Mouse (Mus musculus): Measurements from ENCODE around the gene Sdhaf1. TPM values are rescaled to one million over a fixed set of nuclear protein-coding genes. Genes with fewer than 3 reads are reported as not detected.

Sdhaf1 gene
- polyA plus RNA-seq, 1 experiment from 2014 or later, result 12.0 TPM

- ATAC-seq (replicated peaks; ENCODE audit: extremely low read depth, insufficient read depth, low FRiP score), result no peak
- no peak overlapping the region for H3K27ac ChIP-seq (ENCODE audit: low read length)
- WGBS, result 11% methylated on average over 6 of the region's 6 CpGs
- H3K27me3 ChIP-seq (ENCODE audit: control insufficient read depth, insufficient read depth, low read length), result peaks cover 21% of the 10 kb centered on the region
- H3K9me3 ChIP-seq (replicated peaks; ENCODE audit: control insufficient read depth, low read length), result no peaks in the 10 kb centered on the region
- H3K36me3 ChIP-seq (ENCODE audit: control insufficient read depth, insufficient read depth), result no peaks in the 10 kb centered on the region
- H3K4me2 ChIP-seq (ENCODE audit: low read depth, low read length), result no peak overlapping the region
- no peaks in the 10 kb centered on the region for H3K4me1 ChIP-seq (ENCODE audit: control insufficient read depth, insufficient read depth, low read length)
- H3K4me3 ChIP-seq (ENCODE audit: low read length), result no peak overlapping the region
- no peak overlapping the region for H3K9ac ChIP-seq (ENCODE audit: low read length)
These were observed 29.7 kb upstream of the Sdhaf1 start for GRCm38 (mm10) chr7:30353279-30353822.

GRCm38 (mm10) chr7:30347828-30348227, 24.1 kb upstream of the Sdhaf1 start:
- no peak overlapping the region for H3K4me3 ChIP-seq (ENCODE audit: low read length)
- no peak; the same call in 1 of the 2 replicates for ATAC-seq (replicated peaks; ENCODE audit: extremely low read depth, insufficient read depth, low FRiP score)
- no peak overlapping the region for H3K27ac ChIP-seq (ENCODE audit: low read length)
- no peaks in the 10 kb centered on the region for H3K9me3 ChIP-seq (replicated peaks; ENCODE audit: control insufficient read depth, low read length)
- H3K36me3 ChIP-seq (ENCODE audit: control insufficient read depth, insufficient read depth), result no peaks in the 10 kb centered on the region
- H3K4me1 ChIP-seq (ENCODE audit: control insufficient read depth, insufficient read depth, low read length), result no peaks in the 10 kb centered on the region
- WGBS, result 2% methylated on average over 30 of the region's 30 CpGs
- H3K27me3 ChIP-seq (ENCODE audit: control insufficient read depth, insufficient read depth, low read length), result peaks cover 44% of the 10 kb centered on the region
- no peak overlapping the region for H3K9ac ChIP-seq (ENCODE audit: low read length)
- no peak overlapping the region for H3K4me2 ChIP-seq (ENCODE audit: low read depth, low read length)

- Histone ChIP-seq H3K9me3 (replicated peaks; ENCODE audit: control insufficient read depth, low read length) (no peaks in the 10 kb centered on the region), H3K9ac (ENCODE audit: low read length) (no peak overlapping the region), H3K4me1 (ENCODE audit: control insufficient read depth, insufficient read depth, low read length) (no peaks in the 10 kb centered on the region), H3K27me3 (ENCODE audit: control insufficient read depth, insufficient read depth, low read length) (peaks cover 40% of the 10 kb centered on the region), H3K4me2 (ENCODE audit: low read depth, low read length) (no peak overlapping the region), H3K4me3 (ENCODE audit: low read length) (no peak overlapping the region), H3K27ac (ENCODE audit: low read length) (no peak overlapping the region), H3K36me3 (ENCODE audit: control insufficient read depth, insufficient read depth) (no peaks in the 10 kb centered on the region)
- WGBS, result 21% methylated on average over 21 of the region's 21 CpGs
- ATAC-seq (replicated peaks; ENCODE audit: extremely low read depth, insufficient read depth, low FRiP score), result no peak
These were observed 23.1 kb upstream of the Sdhaf1 start for GRCm38 (mm10) chr7:30346635-30347379.

GRCm38 (mm10) chr7:30339432-30340109, 15.9 kb upstream of the Sdhaf1 start:
- 71% methylated on average over 5 of the region's 5 CpGs for whole genome bisulfite sequencing
- H3K9me3 ChIP-seq (replicated peaks; ENCODE audit: control insufficient read depth, low read length), result no peaks in the 10 kb centered on the region
- H3K36me3 ChIP-seq (ENCODE audit: control insufficient read depth, insufficient read depth), result no peaks in the 10 kb centered on the region
- ATAC-seq (replicated peaks; ENCODE audit: extremely low read depth, insufficient read depth, low FRiP score), result no peak
- H3K4me2 ChIP-seq (ENCODE audit: low read depth, low read length), result no peak overlapping the region
- peaks cover 18% of the 10 kb centered on the region for H3K27me3 ChIP-seq (ENCODE audit: control insufficient read depth, insufficient read depth, low read length)
- no peak overlapping the region for H3K27ac ChIP-seq (ENCODE audit: low read length)
- no peak overlapping the region for H3K9ac ChIP-seq (ENCODE audit: low read length)
- H3K4me3 ChIP-seq (ENCODE audit: low read length), result no peak overlapping the region
- H3K4me1 ChIP-seq (ENCODE audit: control insufficient read depth, insufficient read depth, low read length), result peaks cover 3% of the 10 kb centered on the region; the same call in 1 of the 2 replicates

GRCm38 (mm10) chr7:30336384-30336783, 12.7 kb upstream of the Sdhaf1 start:
- Histone ChIP-seq H3K27ac (ENCODE audit: low read length) (no peak overlapping the region), H3K36me3 (ENCODE audit: control insufficient read depth, insufficient read depth) (no peaks in the 10 kb centered on the region), H3K4me3 (ENCODE audit: low read length) (no peak overlapping the region), H3K27me3 (ENCODE audit: control insufficient read depth, insufficient read depth, low read length) (peaks cover 12% of the 10 kb centered on the region), H3K4me1 (ENCODE audit: control insufficient read depth, insufficient read depth, low read length) (peaks cover 29% of the 10 kb centered on the region), H3K4me2 (ENCODE audit: low read depth, low read length) (no peak overlapping the region), H3K9me3 (replicated peaks; ENCODE audit: control insufficient read depth, low read length) (no peaks in the 10 kb centered on the region), H3K9ac (ENCODE audit: low read length) (no peak overlapping the region)
- 4% methylated on average over 9 of the region's 9 CpGs for WGBS
- ATAC-seq (replicated peaks; ENCODE audit: extremely low read depth, insufficient read depth, low FRiP score), result no peak

GRCm38 (mm10) chr7:30335688-30336087, 12.0 kb upstream of the Sdhaf1 start:
- Histone ChIP-seq H3K9ac (ENCODE audit: low read length) (no peak overlapping the region), H3K4me3 (ENCODE audit: low read length) (no peak overlapping the region), H3K4me2 (ENCODE audit: low read depth, low read length) (no peak overlapping the region), H3K9me3 (replicated peaks; ENCODE audit: control insufficient read depth, low read length) (no peaks in the 10 kb centered on the region), H3K27me3 (ENCODE audit: control insufficient read depth, insufficient read depth, low read length) (peaks cover 12% of the 10 kb centered on the region), H3K27ac (ENCODE audit: low read length) (no peak overlapping the region), H3K4me1 (ENCODE audit: control insufficient read depth, insufficient read depth, low read length) (peaks cover 30% of the 10 kb centered on the region), H3K36me3 (ENCODE audit: control insufficient read depth, insufficient read depth) (no peaks in the 10 kb centered on the region)
- no peak for ATAC-seq (replicated peaks; ENCODE audit: extremely low read depth, insufficient read depth, low FRiP score)
- whole genome bisulfite sequencing, result 73% methylated on average over 6 of the region's 6 CpGs

- WGBS, result 67% methylated on average over 5 of the region's 5 CpGs
- no peak overlapping the region for H3K27ac ChIP-seq (ENCODE audit: low read length)
- ATAC-seq (replicated peaks; ENCODE audit: extremely low read depth, insufficient read depth, low FRiP score), result no peak
- peaks cover 12% of the 10 kb centered on the region for H3K27me3 ChIP-seq (ENCODE audit: control insufficient read depth, insufficient read depth, low read length)
- no peak overlapping the region for H3K9ac ChIP-seq (ENCODE audit: low read length)
- H3K36me3 ChIP-seq (ENCODE audit: control insufficient read depth, insufficient read depth), result no peaks in the 10 kb centered on the region
- no peak overlapping the region for H3K4me3 ChIP-seq (ENCODE audit: low read length)
- H3K4me1 ChIP-seq (ENCODE audit: control insufficient read depth, insufficient read depth, low read length), result peaks cover 30% of the 10 kb centered on the region
- no peaks in the 10 kb centered on the region for H3K9me3 ChIP-seq (replicated peaks; ENCODE audit: control insufficient read depth, low read length)
- H3K4me2 ChIP-seq (ENCODE audit: low read depth, low read length), result no peak overlapping the region
These were observed 10.9 kb upstream of the Sdhaf1 start for GRCm38 (mm10) chr7:30334563-30334962.

GRCm38 (mm10) chr7:30333436-30333835, 9.7 kb upstream of the Sdhaf1 start:
- peak; percentile 89 for ATAC-seq (replicated peaks; ENCODE audit: extremely low read depth, insufficient read depth, low FRiP score)
- WGBS, result 5% methylated on average over 4 of the region's 4 CpGs
- Histone ChIP-seq H3K9me3 (replicated peaks; ENCODE audit: control insufficient read depth, low read length) (no peaks in the 10 kb centered on the region), H3K36me3 (ENCODE audit: control insufficient read depth, insufficient read depth) (no peaks in the 10 kb centered on the region), H3K4me1 (ENCODE audit: control insufficient read depth, insufficient read depth, low read length) (peaks cover 30% of the 10 kb centered on the region), H3K9ac (ENCODE audit: low read length) (no peak overlapping the region), H3K27me3 (ENCODE audit: control insufficient read depth, insufficient read depth, low read length) (peaks cover 12% of the 10 kb centered on the region), H3K4me3 (ENCODE audit: low read length) (no peak overlapping the region), H3K27ac (ENCODE audit: low read length) (peak overlapping the region; percentile 83), H3K4me2 (ENCODE audit: low read depth, low read length) (peak overlapping the region; percentile 44; the same call in 1 of the 2 replicates)

All from heart, embryonic 16.5 days (tissue).